Mouse (Mus musculus): ENCODE results near the gene C77080.

C77080 gene

DNA sequence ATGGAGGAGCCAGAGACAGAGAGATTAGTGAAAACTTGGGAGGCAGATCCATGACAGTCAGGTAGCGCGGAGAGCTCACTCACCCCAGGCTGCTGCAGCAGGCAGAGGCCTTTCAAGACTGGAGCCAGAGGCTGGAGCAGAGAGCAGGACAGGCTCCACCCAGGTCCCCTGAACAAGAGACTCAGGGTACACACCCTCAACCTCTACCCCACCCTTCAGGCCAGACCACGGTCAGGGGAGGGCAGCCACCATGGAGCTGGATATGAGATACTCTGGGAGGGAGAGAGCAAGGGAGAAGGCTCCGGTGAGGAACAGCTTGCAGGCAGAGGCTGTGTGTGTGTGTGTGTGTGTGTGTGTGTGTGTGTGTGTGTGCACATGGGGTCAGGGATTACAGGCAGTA, 5.0 kb upstream of the C77080 start:
- no peak for DNase-seq

DNA sequence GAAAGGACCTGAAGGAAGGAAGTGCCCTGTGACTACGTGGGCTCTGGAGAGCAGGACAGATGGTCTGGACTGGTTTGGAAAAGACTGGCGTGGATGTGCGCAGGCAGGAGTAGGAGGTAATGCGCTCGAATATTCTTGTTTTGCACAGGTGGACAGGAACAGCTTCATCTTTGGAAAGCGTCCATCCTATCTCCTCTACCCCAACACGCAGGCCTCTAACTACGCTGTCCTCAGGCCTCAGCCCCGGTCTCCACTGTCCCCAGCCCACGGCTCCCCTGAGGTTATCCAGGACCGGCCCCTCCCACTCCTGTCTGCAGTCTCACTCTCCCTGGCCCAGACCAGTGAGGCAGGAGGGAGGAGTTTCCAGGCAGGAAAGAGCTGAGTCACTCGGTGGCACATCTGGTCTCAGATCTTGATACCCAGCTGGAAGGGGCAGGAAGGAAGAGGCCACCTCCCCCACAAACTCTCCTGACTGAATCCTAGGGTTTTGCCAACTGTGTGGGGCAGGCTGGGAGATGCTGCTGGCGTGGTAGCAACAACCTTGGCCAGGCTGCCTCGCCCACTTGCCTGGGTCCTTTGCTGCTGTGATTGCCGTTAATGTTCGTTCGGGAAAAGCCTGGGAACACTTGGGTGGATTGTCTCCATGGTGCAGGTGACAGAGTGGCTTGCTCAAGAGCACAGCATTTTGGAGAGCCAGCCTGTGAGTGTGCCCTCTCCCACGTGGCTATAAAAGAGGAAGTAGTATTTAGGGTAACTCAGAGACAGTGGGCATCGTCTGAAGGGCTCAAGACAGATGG, 2.2 kb upstream of the C77080 start:
- DNase-seq = peak; percentile 59 to 85

DNA sequence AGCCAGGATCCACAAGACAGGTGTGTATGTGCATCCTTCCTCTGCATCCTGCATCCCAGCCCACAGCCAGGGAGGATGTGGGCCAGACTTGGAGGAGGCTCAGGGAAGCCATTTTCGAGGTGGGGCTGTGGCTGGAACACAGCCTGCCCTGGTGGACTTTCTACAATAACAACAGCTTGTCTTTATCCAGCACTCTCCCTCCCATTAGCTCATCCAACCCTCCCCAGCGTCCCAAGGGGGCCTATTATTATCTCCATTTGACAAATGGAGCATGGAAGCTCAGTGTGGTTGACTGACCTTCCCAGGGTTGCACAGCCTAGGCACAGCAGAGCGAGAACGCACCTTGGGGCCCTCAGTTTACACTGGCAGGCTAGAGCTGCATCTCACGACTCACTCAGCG, 526 bp downstream of the C77080 start:
- no peak for DNase-seq

- DNase-seq = peak; percentile 36 to 59
Observed at GRCm38 (mm10) chr4:129259101-129259500, 2.1 kb downstream of the C77080 start.

DNA sequence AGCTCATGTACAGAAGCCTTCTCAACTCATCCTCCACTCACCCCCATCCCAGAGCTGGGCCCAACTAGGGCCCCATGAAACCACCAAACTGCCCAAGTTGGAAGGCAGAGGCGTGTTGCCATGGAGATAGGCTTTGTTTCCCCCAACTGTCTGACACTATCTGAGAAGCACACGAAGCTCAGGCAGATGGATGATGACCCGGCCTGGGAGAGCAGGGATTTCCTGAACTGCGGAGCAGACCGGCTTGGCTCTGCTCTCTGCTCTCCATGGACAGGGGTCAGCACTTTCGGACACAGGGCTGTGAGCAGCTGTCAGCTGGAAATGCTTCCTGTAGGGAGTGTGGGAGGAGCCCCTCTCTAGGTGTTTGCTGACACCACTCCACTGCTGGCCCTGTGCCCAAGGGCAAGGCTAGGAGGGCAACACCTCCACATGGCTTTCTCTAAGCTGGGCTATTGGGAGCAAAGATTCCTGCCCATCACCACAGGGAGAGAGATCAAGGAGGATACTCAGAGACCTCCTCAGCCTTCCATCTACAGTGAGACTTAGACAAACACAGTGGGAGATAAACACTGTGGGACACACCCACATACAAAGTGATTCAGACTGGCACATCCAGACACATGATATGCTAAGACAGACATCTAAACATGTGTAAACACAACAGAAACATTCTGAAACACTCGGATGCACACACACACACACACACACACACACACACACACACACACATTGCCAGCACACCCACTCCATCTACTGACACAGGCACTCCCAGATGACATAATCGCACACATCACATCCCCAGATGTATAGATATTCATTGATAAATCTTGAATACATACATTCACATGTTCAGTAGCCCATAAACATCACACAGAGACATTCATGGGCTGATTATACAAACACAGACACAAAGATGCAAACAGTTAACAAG, 4.5 kb downstream of the C77080 start:
- DNase-seq = peak; percentile 80 to 92

GRCm38 (mm10) chr4:129254571-129254970, 6.6 kb downstream of the C77080 start:
- DNase-seq = no peak

DNA sequence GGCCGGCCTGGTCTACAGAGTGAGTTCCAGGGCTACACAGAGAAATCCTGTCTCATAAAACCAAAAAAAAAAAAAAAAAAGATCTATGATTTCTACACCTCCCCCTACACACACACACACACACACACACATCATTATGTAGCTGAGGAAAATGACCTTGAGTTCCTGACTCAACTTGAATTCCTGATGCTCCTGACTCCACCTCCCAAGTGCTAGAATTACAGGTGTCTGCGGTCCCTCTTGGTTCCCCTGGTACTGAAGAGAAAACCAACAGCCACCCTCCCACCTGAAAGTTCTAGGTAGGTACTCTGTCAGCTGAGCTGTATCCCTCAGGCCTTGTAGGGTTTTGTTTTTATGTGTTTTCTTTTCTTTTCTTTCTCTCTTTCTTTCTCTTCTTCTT, 8.7 kb downstream of the C77080 start:
- no peak for DNase-seq

GRCm38 (mm10) chr4:129251482-129252125, 9.6 kb downstream of the C77080 start:
- peak; percentile 53 to 84 for DNase-seq

DNA sequence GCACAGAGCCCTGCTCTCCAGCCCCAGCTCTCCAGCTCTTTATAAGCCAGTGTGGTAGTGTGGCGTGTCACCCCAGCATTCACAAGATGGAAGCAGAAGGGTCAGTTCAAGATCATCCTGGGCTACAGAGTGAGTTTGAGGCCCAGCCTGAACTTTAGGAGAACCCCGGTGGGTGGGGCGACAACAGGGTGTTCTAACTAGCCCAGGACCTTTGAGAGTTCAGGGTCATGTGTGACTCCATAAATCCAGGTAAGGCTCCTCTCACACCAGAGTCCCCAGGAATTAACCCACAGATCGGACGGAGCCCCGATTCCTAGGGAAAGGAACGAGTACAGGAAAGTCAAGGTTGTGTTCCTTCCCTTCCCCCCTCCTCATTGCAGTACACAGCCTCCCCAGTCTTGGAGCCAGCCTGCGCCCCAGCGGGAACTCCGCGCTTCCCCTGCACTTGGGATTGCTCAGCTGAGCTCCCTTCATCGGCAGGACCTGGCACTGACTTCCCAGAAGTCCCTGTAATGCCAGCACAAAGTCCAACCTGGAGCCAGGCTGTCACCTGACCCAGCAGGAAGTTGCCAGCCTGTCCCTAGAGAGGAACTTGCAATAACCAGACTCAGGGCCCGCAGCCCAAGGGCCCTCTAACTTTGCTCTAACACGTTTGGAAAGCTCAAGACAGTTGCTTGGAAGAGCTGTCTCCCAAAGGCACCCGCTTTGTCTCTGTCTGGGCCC, 10.3 kb downstream of the C77080 start:
- DNase-seq = peak; percentile 87 to 95

DNA sequence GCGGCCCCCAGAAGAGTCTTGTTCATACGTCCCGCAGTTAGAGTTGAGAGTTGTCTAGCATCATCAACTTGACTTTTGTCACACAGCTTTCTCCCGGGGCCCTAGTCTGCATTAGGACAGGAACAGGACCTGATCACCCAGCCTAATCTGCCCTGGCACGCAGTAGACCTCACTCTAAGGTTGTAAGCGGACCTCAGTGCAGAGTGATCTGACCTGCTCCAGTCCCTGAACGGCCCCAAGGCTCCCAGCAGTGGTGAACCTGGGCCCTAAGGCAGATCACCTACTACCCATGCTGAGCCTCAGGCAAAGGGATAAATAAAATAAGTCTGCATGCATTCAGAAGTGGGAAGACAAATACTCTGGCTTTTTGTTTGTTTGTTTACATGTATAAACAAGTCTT, 11.9 kb downstream of the C77080 start:
- DNase-seq = no peak

DNA sequence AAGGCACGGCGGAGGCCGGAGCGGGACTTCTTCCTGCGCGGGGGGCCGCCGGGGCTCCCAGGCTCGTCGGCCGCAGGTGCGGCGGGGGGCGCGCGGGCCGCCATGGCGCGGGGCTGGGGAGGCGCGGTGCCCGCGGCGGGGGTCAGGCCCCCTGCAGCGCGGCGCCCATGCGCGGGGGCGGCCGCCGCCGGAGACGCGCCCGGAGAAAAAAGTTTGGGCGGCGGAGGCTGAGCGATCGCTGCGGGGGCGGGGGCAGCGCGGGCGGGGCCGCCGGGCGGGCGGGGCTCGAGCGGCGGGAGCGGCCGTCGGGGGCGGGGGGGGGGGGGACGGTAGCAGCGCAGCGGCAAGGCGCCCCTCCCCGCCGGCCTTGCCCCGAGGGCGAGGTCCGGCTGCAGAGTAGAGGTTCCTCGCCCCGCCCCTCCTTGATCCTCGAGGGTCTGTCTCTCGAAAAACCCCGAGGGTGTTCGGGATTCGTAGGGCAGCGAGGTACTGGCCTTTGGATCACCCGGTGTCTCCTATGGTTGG, 12.9 kb downstream of the C77080 start:
- peak; percentile 57 to 79 for DNase-seq

DNA sequence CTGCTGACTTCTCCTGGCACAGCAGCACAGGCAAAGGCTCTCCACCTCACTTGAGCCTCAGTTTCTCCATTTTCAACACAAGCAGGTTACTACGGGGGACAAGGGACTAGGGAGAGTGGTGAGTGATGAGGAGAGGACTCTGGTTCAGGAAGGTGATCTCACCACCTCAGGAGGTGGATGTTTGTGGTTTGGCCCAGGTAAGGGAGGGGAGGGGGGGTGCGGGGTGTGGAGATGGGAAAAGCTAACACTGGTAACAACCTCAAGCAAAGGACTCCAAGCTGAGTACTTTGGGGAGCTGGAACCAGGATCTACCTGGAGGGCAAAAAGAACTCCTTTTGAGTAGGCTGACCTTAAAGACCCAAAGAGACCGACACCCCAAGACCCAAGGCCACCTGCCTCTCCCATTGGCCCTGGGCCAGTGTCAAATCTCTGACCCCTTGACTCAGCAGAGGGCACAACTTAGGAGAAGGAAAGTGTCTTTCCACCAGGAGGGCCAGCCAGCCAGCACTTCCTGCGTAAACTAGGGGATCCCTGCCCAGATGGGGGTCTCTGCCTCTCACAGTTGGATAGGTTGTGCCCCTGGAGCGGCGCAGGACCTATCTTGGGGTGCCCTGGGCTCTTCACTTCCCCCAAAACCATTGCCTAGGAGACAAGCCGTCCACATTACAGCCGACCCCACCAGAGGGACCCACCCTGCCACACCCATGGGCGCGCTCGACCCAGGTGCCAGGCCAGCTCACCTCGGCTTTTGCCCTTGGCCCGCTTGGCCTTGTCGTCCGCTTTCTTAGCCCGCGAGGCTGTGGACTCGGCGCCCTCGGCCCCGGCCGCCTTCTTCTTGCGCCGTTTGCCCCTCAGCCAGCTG, 13.6 kb downstream of the C77080 start:
- peak; percentile 39 to 71 for DNase-seq

DNA sequence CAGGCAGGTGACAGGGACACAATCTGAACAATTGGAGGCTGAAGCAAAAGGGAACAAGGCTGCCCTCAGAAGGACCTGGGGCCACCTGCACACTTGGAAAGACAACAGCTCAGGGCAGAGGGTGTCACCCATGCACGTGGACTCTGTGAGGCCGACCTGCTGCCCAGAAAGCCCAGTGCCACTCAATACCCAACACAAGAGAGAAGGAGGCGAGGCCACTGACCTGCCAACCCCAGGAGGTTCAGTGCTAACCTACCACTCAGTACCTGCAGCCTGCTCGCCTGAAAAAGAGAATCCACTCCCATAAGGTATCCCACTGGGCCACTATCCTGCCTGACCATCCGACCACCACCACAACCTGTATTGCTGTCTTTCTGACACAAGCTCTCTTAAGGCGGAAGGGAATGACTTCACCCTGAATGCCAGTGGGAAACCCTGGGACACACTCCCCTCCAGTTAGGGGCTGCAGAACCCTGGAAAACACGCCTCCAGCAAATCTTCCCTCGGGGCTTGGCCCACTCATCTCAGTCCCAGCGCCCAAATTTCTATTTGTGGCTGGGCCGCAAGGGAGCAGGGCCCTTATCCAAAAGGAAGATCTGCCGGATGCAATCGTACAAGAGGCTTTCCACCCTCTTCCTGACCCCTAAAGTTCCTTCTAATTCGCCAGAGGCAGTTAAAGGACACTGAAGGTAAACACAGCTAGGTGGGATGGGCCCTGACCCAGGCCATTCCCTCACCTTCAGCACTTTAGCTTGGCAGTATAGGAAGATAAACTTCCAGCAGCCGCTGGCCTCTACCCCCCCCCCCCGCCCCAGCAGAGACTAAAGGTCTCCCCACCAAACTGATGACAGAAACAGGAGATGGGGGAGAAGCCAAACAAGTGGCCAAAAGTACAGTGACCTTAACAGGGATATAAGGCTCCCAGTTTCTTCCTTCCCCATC, 14.6 kb downstream of the C77080 start:
- DNase-seq = peak in 1 of 2 experiments; percentile 67

GRCm38 (mm10) chr4:129244802-129245201, 16.4 kb downstream of the C77080 start:
- no peak for DNase-seq

DNA sequence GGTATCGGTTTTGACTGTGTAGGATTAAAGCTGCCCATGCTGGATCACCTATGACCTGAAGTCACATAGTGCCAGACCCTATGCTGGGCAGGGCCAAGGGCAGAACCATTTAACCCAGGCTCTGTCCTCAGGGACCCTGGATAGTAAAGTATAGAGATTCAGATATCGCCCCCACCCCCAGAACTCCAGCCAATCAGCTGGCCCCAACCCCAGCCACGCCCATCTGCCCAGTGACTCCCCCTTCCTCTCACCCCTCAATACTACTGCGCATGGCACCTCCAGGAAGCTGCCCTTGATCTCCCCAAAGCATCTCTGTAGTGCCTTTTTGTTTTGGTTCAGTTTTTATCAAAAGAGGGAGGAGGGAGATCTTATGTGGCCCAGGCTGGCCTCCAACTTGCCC, 18.4 kb downstream of the C77080 start:
- DNase-seq = no peak

- DNase-seq = no peak
Observed at GRCm38 (mm10) chr4:129242327-129242726, 18.9 kb downstream of the C77080 start.

GRCm38 (mm10) chr4:129241898-129242297, 19.3 kb downstream of the C77080 start:
- DNase-seq = no peak

GRCm38 (mm10) chr4:129239075-129239474, 22.1 kb downstream of the C77080 start:
- DNase-seq = peak; percentile 78 to 92

- DNase-seq = no peak
Observed at GRCm38 (mm10) chr4:129238579-129239016, 22.6 kb downstream of the C77080 start.

- peak; percentile 43 to 72 for DNase-seq
Observed at GRCm38 (mm10) chr4:129237843-129238441, 23.3 kb downstream of the C77080 start.
